Mouse (Mus musculus) spleen, adult 2 months (tissue): ENCODE data around the gene Mzf1.

Experiments
- CTCF ChIP-seq: fragments of 200-500 bp; IDR thresholded peaks from 2 replicates; pipeline ENCODE4 v1.5.1; 2011; ENCODE audit warnings: mild to moderate bottlenecking, inconsistent platforms; ENCODE audit not compliant: insufficient read depth, insufficient read length, insufficient replicate concordance; ENCODE audit errors: extremely low read depth
- POLR2A ChIP-seq: fragments of 200-500 bp; IDR thresholded peaks from 2 replicates; pipeline ENCODE4 v1.6.1; 2011; ENCODE audit warnings: low read depth, low read length, inconsistent platforms

- no peak for TF ChIP-seq POLR2A
- no peak for TF ChIP-seq CTCF
Measured at GRCm38 (mm10) chr7:13014275-13014839, 40.2 kb downstream of the Mzf1 start.
